Mouse (Mus musculus) heart, postnatal 4 days (tissue): ENCODE measurements around the gene Hoga1. TPM values are rescaled to one million over a fixed set of nuclear protein-coding genes. Genes with fewer than 3 reads are reported as not detected.
"Not testable (repeated sequence)": the region's sequence is repeated elsewhere in the genome, so short reads cannot be mapped to it uniquely, and the experiment has no call there.

Experiments
- DNase-seq: peaks from one replicate; pipeline ENCODE4 v3.0.0; 2021
- total RNA-seq, 2 experiments: library from RNA; stranded (reverse); gene quantifications; 2 replicates each; pipeline ENCODE4 v1.2.3; 2021

The Hoga1 gene
- total RNA-seq, 2 experiments from 2014 or later = 2.5 to 2.8 TPM

GRCm38 (mm10) chr19:42071886-42072608 lies 26.6 kb downstream of the Hoga1 start:
- no peak for DNase-seq

- DNase-seq = no peak
These were observed 27.4 kb downstream of the Hoga1 start for GRCm38 (mm10) chr19:42072802-42073201.

DNA sequence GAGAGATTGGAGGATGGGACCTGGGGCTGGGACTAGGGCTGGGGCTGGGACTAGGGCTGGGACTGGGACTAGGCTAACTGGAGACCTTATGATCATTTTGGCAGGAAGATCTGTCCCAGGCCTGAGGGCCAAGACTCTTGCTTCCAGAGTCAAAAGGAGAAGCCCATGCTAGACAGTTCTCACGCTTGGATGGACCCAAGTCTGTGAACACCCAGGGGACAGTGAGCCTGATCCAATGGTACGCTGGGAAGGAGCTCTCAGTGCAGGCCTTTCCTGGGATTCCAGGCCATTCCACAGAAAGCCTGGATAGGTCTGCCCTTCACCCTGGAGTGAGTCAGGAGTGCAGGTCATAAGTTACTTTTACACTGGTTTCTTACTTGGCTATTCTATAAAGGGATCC lies 29.6 kb downstream of the Hoga1 start:
- no peak for DNase-seq

- no peak for DNase-seq
These were observed 30.6 kb downstream of the Hoga1 start for GRCm38 (mm10) chr19:42075992-42076391.

GRCm38 (mm10) chr19:42078566-42078965 lies 33.2 kb downstream of the Hoga1 start:
- DNase-seq = no peak

DNA sequence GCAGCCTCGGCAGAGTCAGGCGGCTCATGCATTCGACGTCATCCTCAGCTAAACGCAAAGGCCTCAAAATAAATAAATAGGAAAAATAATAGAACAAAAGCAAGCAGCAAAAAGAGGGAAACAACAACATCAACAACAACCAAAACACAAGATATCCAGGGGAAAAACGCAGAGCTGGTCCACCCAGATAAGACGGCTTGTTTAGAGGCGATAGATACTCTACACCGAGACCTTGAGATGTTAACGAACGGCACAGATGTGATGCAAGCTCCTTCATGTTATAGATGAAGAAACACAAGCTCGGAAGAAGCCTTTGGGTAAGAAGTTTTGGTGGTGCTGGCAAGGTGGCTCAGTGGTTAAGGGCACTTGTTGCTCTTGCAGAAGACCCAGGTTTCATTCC lies 33.6 kb downstream of the Hoga1 start:
- no peak for DNase-seq

DNA sequence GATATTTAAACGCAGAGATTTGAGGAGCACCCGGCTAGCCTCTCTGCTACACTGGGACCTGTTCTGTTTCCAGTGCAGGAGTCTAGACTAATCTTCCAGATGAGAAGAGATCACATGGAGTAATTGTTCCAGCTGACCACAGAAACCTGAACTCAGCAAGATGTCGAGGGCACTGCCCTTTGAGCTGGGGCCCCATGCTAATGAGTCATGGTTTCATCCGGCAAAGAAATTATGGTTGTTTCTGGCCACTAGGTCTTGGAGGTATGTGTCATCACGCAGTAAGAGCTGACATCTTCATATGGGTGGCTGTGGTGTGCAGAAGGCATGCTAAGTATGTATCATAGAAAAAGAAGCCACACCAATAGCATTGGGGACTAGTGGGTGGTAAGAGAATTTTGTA lies 34.5 kb downstream of the Hoga1 start:
- DNase-seq = no peak

- DNase-seq = no peak
These were observed 35.1 kb downstream of the Hoga1 start for GRCm38 (mm10) chr19:42080469-42080868.

DNA sequence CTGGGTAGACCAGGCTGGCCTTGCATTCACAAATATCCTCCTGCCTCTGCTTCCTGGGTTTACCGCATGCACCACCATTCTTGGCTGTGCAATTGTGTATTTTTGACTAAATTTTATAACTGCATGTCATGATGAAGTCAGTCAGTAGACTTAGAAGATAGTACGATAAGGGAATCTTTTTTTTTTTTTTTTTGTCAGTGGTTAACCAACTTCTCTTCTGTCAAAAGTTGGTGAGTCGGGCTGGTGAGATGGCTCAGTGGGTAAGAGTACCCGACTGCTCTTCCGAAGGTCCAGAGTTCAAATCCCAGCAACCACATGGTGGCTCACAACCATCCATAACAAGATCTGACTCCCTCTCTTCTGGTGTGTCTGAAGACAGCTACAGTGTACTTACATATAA lies 36.2 kb downstream of the Hoga1 start:
- DNase-seq = not testable (repeated sequence)

DNA sequence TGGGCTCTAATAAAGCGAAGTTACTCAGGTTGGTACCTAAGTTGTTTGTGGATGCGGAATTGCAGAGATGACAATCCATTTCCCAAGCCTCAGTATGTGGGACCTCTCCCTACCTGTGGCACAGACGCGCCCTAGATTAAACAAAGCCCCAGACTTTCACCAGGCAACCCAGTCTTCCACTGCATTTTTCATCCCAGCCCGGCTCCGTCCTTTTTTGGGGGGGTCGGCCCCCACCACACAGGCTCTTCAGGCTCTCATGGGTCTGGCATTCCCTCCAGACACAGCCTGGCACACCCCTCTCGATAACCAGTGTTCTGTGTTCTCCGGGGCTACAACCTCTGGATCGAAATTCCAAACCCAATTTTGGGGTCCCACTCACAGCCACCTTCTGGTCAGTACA lies 40.3 kb downstream of the Hoga1 start:
- no peak for DNase-seq

- peak; percentile 87 for DNase-seq
These were observed 40.8 kb downstream of the Hoga1 start, which contains the start of gene Morn4 for GRCm38 (mm10) chr19:42086166-42086565. Gene Morn4, minus strand, starts transcription at chr19:42086357.

GRCm38 (mm10) chr19:42089103-42089747 lies 43.8 kb downstream of the Hoga1 start:
- peak; percentile 53 for DNase-seq

DNA sequence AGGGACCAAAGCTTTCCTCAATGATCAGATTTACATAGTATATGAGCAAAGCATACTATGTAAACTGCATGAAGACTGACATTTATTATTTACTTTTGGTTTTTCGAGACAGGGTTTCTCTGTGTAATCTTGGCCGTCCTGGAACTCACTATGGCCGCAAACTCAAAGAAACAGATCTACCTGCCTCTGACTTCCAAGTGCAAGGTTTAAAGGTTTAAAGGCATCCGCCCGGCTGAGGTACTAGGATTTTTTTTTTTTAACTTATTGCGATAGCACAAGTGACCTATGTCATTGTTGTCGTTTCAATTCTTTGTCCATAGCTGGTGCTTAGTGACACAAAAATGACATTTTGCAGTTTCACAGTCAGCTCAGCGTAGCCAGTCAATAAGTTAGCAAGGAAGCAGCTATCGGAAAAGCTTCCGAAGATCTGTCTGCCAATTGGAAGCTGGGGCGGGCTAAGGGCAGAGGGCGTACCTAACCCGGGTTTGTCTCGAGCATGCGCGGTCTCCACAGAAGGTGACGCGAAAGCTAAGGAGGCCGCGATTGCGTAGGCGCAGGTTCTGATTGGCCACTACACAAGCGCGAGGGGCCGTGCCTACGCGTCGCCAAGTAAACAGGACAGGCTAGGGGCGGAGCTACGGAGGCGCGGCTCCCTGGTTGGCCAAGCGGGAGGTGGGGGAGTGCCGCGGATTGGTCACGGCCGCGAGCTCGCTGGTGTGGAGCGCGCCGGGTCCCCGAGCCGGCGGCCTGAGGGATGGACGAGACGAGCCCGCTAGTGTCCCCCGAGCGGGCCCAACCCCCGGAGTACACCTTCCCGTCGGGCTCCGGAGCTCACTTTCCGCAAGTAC lies 44.6 kb downstream of the Hoga1 start, which contains the start of gene Pi4k2a:
Pi4k2a (plus strand) TSS at position 723 of the 848 bp plus-strand sequence.
- DNase-seq = peak; percentile 98

DNA sequence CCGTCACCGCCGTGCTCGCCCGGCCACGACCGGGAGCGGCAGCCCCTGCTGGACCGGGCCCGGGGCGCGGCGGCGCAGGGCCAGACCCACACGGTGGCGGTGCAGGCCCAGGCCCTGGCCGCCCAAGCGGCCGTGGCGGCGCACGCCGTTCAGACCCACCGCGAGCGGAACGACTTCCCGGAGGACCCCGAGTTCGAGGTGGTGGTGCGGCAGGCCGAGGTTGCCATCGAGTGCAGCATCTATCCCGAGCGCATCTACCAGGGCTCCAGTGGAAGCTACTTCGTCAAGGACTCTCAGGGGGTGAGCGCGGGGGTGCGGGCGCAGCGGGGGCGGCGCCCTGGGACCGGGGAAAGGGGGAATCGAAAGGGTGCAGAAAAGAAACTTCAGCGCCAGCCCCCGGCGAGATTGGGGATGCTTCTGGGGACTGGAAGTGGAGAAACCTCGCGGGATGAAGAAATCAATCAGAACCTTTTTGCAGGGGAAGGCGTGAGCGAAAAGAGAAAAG lies 45.3 kb downstream of the Hoga1 start:
- DNase-seq = no peak

GRCm38 (mm10) chr19:42099406-42099805 lies 54.0 kb downstream of the Hoga1 start:
- DNase-seq = no peak

DNA sequence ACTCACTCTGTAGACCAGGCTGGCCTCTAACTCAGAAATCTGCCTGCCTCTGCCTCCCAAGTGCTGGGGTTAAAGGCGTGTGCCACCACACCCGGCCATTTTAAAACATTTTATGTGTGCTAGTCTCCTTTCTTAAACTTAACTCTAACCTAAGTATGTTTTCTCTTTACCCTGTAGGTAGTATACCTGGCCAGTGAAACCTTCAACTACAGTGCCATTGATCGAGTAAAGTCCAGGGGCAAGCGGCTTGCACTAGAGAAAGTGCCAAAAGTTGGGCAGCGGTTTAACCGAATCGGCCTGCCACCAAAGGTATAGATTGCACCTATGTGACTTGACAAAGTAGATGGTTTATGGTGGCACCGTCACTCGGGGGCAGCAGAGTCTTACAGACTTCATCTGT lies 59.3 kb downstream of the Hoga1 start:
- DNase-seq = no peak

DNA sequence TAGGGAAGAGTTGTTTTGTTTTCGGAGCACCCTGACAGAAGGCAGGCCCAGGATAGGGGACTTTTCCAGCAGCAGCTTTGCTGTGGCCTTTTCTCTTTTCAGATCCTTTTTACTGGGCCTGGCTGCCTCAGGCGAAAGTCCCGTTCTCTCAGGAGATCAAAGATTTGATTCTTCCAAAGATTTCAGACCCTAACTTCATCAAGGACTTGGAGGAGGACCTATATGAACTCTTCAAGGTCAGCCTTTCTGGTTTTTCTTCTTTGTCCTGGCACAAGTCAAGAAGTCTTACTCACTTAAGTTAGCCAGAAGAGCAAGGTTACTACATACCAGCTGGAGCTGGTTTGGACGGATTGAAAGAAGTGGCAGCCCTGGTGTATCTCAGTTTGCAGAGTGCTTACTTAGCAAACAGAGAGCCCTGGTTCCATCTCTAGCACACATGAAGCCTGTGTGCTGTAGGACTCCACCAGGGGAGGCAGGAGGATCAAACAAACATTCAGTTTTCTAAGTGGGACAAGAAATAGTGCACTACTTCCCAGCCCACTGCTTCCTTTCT lies 70.4 kb downstream of the Hoga1 start:
- DNase-seq = no peak

GRCm38 (mm10) chr19:42118142-42118541 lies 72.7 kb downstream of the Hoga1 start:
- no peak for DNase-seq

- DNase-seq = no peak
These were observed 73.2 kb downstream of the Hoga1 start for GRCm38 (mm10) chr19:42118596-42118995.

- no peak for DNase-seq
These were observed 75.0 kb downstream of the Hoga1 start for GRCm38 (mm10) chr19:42120451-42120850.
